Mouse (Mus musculus): ENCODE results near the gene Arid1a. TPM values are rescaled to one million over a fixed set of nuclear protein-coding genes. Genes with fewer than 3 reads are reported as not detected.

The Arid1a gene
- polyA plus RNA-seq, 1 experiment = 49.4 TPM

GRCm38 (mm10) chr4:133752449-133753374, 3.9 kb downstream of the Arid1a start:
- peaks cover 17% of the 10 kb centered on the region for H3K4me1 ChIP-seq (ENCODE audit: control insufficient read depth, insufficient read depth, low read length)
- WGBS = under 1% methylated on average over 93 of the region's 121 CpGs
- TF ChIP-seq CTCF (IDR thresholded peaks at IDR 0.05; ENCODE audit: borderline replicate concordance, insufficient read depth, low read depth, low read length) (no peak), POLR2A (IDR thresholded peaks at IDR 0.05; ENCODE audit: borderline replicate concordance, insufficient read depth, low read length) (no peak)
- peak; percentile 59 to 68 for DNase-seq
- H3K27me3 ChIP-seq (ENCODE audit: control insufficient read depth, insufficient read depth, low read length) = no peaks in the 10 kb centered on the region
- H3K4me3 ChIP-seq (replicated peaks; ENCODE audit: insufficient read depth, low read depth, low read length) = peak overlapping the region; percentile 85
- H3K27ac ChIP-seq (ENCODE audit: insufficient read depth, low read length) = peak overlapping the region; percentile 79

GRCm38 (mm10) chr4:133751521-133752448, 4.8 kb downstream of the Arid1a start:
- peaks cover 17% of the 10 kb centered on the region for H3K4me1 ChIP-seq (ENCODE audit: control insufficient read depth, insufficient read depth, low read length)
- H3K27me3 ChIP-seq (ENCODE audit: control insufficient read depth, insufficient read depth, low read length) = no peaks in the 10 kb centered on the region
- H3K4me3 ChIP-seq (replicated peaks; ENCODE audit: insufficient read depth, low read depth, low read length) = peak overlapping the region; percentile 85
- WGBS = under 1% methylated on average over 30 of the region's 31 CpGs
- TF ChIP-seq CTCF (IDR thresholded peaks at IDR 0.05; ENCODE audit: borderline replicate concordance, insufficient read depth, low read depth, low read length) = no peak
- TF ChIP-seq POLR2A (IDR thresholded peaks at IDR 0.05; ENCODE audit: borderline replicate concordance, insufficient read depth, low read length) = no peak
- peak; percentile 47 to 78 for DNase-seq
- peak overlapping the region; percentile 71; the same call in 1 of the 2 replicates for H3K27ac ChIP-seq (ENCODE audit: insufficient read depth, low read length)

DNA sequence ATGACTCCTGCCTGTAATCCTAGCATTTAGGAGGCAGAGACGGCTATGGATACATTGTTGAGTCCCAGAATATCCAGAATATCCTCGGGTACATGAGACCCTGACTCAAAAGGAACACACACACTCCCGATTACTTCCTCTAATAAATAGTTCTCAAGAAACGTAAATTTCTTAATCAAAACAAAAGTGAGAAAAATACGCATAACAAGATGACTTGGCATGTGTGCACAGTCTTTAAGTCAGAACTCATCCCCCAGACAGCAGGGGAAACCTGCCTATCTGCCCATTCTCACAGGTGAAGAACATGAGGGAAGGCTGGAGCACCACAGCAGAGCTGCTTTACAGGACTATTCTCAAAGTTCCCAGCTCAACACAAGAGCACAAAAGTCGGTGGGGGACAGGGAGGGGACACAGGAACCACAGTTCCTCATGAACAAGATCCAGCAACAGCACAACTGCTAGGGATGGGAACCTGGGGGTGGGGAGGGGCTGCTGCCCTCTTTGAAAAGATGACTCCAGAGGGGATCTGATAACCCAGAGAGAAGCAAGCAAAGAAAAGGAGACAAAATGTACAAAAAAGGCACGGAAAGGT, 6.3 kb downstream of the Arid1a start:
- no peak for DNase-seq
- H3K27me3 ChIP-seq (ENCODE audit: control insufficient read depth, insufficient read depth, low read length) = no peaks in the 10 kb centered on the region
- no peak for TF ChIP-seq POLR2A (IDR thresholded peaks at IDR 0.05; ENCODE audit: borderline replicate concordance, insufficient read depth, low read length)
- no peak for TF ChIP-seq CTCF (IDR thresholded peaks at IDR 0.05; ENCODE audit: borderline replicate concordance, insufficient read depth, low read depth, low read length)
- peak overlapping the region; percentile 34 for H3K4me3 ChIP-seq (replicated peaks; ENCODE audit: insufficient read depth, low read depth, low read length)
- WGBS = 12% methylated on average over 7 of the region's 7 CpGs
- no peak overlapping the region for H3K27ac ChIP-seq (ENCODE audit: insufficient read depth, low read length)
- peaks cover 17% of the 10 kb centered on the region for H3K4me1 ChIP-seq (ENCODE audit: control insufficient read depth, insufficient read depth, low read length)

GRCm38 (mm10) chr4:133735282-133735681, 21.3 kb downstream of the Arid1a start:
- H3K27ac ChIP-seq (ENCODE audit: insufficient read depth, low read length) = no peak overlapping the region
- TF ChIP-seq POLR2A (IDR thresholded peaks at IDR 0.05; ENCODE audit: borderline replicate concordance, insufficient read depth, low read length) = no peak
- no peak for TF ChIP-seq CTCF (IDR thresholded peaks at IDR 0.05; ENCODE audit: borderline replicate concordance, insufficient read depth, low read depth, low read length)
- 74% methylated on average over 3 of the region's 3 CpGs for WGBS
- DNase-seq = no peak
- H3K4me1 ChIP-seq (ENCODE audit: control insufficient read depth, insufficient read depth, low read length) = peaks cover 25% of the 10 kb centered on the region
- H3K27me3 ChIP-seq (ENCODE audit: control insufficient read depth, insufficient read depth, low read length) = no peaks in the 10 kb centered on the region
- H3K4me3 ChIP-seq (replicated peaks; ENCODE audit: insufficient read depth, low read depth, low read length) = no peak overlapping the region

DNA sequence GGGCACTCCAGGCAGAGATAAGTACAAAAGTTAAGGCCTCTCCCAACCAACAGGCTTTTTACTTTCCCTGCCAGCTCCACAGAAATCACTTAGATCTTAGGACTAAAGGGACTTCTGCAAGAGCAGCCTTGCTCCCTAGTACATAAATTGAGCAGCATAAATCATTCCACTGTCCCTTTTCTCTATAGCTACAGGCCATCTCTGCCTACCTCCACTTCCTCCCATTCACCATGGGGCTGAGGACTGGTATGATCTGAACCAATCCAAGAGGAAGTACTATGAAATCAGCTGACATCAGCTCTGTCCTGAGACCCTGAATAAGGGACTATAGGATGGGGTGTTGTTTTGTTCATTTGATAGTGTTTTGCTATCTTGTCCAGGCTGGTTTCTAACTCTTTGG, 26.4 kb downstream of the Arid1a start:
- no peak overlapping the region for H3K4me3 ChIP-seq (replicated peaks; ENCODE audit: insufficient read depth, low read depth, low read length)
- H3K27ac ChIP-seq (ENCODE audit: insufficient read depth, low read length) = peak overlapping the region; percentile 11; the same call in 1 of the 2 replicates
- TF ChIP-seq POLR2A (IDR thresholded peaks at IDR 0.05; ENCODE audit: borderline replicate concordance, insufficient read depth, low read length) (no peak), CTCF (IDR thresholded peaks at IDR 0.05; ENCODE audit: borderline replicate concordance, insufficient read depth, low read depth, low read length) (no peak)
- peaks cover 30% of the 10 kb centered on the region for H3K4me1 ChIP-seq (ENCODE audit: control insufficient read depth, insufficient read depth, low read length)
- no peak for DNase-seq
- no peaks in the 10 kb centered on the region for H3K27me3 ChIP-seq (ENCODE audit: control insufficient read depth, insufficient read depth, low read length)

GRCm38 (mm10) chr4:133729541-133730093, 27.0 kb downstream of the Arid1a start:
- Histone ChIP-seq H3K27ac (ENCODE audit: insufficient read depth, low read length) (peak overlapping the region; percentile 11; the same call in 1 of the 2 replicates), H3K4me1 (ENCODE audit: control insufficient read depth, insufficient read depth, low read length) (peaks cover 31% of the 10 kb centered on the region), H3K27me3 (ENCODE audit: control insufficient read depth, insufficient read depth, low read length) (no peaks in the 10 kb centered on the region), H3K4me3 (replicated peaks; ENCODE audit: insufficient read depth, low read depth, low read length) (no peak overlapping the region)
- WGBS = under 1% methylated on average over 16 of the region's 16 CpGs
- TF ChIP-seq CTCF (IDR thresholded peaks at IDR 0.05; ENCODE audit: borderline replicate concordance, insufficient read depth, low read depth, low read length) (no peak), POLR2A (IDR thresholded peaks at IDR 0.05; ENCODE audit: borderline replicate concordance, insufficient read depth, low read length) (no peak)
- DNase-seq = peak; percentile 94 to 96

GRCm38 (mm10) chr4:133729007-133729406, 27.6 kb downstream of the Arid1a start:
- WGBS = 4% methylated on average over 6 of the region's 6 CpGs
- H3K27ac ChIP-seq (ENCODE audit: insufficient read depth, low read length) = peak overlapping the region; percentile 42; the same call in 1 of the 2 replicates
- DNase-seq = peak; percentile 49 to 61
- no peak overlapping the region for H3K4me3 ChIP-seq (replicated peaks; ENCODE audit: insufficient read depth, low read depth, low read length)
- TF ChIP-seq POLR2A (IDR thresholded peaks at IDR 0.05; ENCODE audit: borderline replicate concordance, insufficient read depth, low read length) = no peak
- TF ChIP-seq CTCF (IDR thresholded peaks at IDR 0.05; ENCODE audit: borderline replicate concordance, insufficient read depth, low read depth, low read length) = no peak
- no peaks in the 10 kb centered on the region for H3K27me3 ChIP-seq (ENCODE audit: control insufficient read depth, insufficient read depth, low read length)
- peaks cover 32% of the 10 kb centered on the region for H3K4me1 ChIP-seq (ENCODE audit: control insufficient read depth, insufficient read depth, low read length)
